Mouse (Mus musculus): Measurements from ENCODE around the gene Depp1.

DNA sequence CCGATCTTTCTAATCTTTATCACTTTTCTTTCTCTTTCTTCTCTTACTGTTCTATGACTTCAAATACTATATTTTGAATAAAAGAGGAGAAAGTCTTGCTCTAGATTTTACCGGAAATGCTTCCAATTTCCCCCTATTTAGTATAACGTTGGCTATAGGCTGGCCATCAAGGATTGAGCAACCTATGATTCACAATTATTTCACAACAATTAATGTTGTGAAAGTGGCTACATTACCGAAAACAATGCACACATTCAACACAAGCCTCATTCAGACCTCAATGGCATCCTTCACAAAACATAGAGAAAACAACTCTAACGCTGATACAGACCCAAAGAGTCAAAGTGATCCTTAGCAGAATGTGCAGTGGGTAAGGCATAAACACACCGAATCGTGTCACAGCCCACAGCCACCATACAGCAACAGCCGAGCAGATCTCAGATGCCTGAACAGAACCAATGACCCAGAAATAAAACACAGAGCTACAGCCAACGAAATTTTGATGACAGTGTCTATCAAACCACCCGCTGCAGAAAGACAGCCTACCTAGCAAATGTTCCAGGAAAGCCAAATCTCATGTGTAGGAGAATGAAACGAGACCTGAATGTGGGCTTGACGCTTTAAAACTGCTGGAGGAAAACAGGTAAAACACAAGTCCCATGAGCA, 15.8 kb downstream of the Depp1 start:
- TF ChIP-seq CTCF (IDR thresholded peaks at IDR 0.05; ENCODE audit: low read depth, low read length) (no peak), POLR2A (IDR thresholded peaks at IDR 0.05; ENCODE audit: extremely low read depth, insufficient read depth, low read length) (no peak)

All from liver, adult 2 months (tissue).